Comparison of ENCODE assay signal across 13 mouse cellular contexts in genomic region chr2:44956232-44956631, GRCm38 (mm10). TPM values are rescaled to one million over a fixed set of nuclear protein-coding genes. Genes with fewer than 3 reads are reported as not detected.
DNase-seq lines count a peak whose midpoint lies in the region; ATAC-seq lines count a peak whose summit lies in the region.
"Had no signal": no experiment of that assay in that cellular context is flagged by ENCODE, and none has a peak within 500 bp of the region (broad histone marks: within the 10 kb centered on the region; RNA-seq: fewer than 3 reads in every experiment).

No protein-coding gene starts in this region.

- intact Hi-C loops in heart, postnatal 10 days (cut with DNase I): no loop called here
- intact Hi-C loops in left cerebral cortex, postnatal 36 days (cut with DNase I): no loop called here

- DNase-seq in adrenal gland, postnatal 14 days: peak; percentile 8
- no peak for DNase-seq in adrenal gland, postnatal 25 days
- no peak for DNase-seq in kidney, adult 18-20 months
- peak; percentile 47 to 48 for DNase-seq in heart, postnatal 10 days
- DNase-seq in skeletal muscle tissue, adult 2 months (ENCODE audit: low read depth, low spot score): peak; percentile 78
- no peak for DNase-seq in hindbrain, embryonic 10.5 days (ENCODE audit: low spot score)
- DNase-seq in left cerebral cortex, postnatal 36 days (ENCODE audit: low spot score in 2 of 2): no peak
- DNase-seq: B cell, adult 2 months; cerebellum, postnatal 25 days; right cerebral cortex, postnatal 4 days had no signal

- H3K4me1 ChIP-seq in kidney, embryonic 16.5 days (ENCODE audit: insufficient read depth, low read length): peaks cover 7% of the 10 kb centered on the region; the same call in 1 of the 2 replicates
- H3K4me1 ChIP-seq in hindbrain, embryonic 10.5 days (replicated peaks): peaks cover 18% of the 10 kb centered on the region
- H3K4me1 ChIP-seq: forebrain, embryonic 15.5 days had no signal

- H3K36me3 ChIP-seq in kidney, embryonic 16.5 days (ENCODE audit: insufficient read depth, low read length): no peaks in the 10 kb centered on the region
- H3K36me3 ChIP-seq in hindbrain, embryonic 10.5 days: no peaks in the 10 kb centered on the region
- H3K36me3 ChIP-seq: forebrain, embryonic 15.5 days; limb, embryonic 13.5 days had no signal

- no peak overlapping the region for H3K4me3 ChIP-seq in kidney, embryonic 16.5 days (ENCODE audit: low read length)
- no peak overlapping the region for H3K4me3 ChIP-seq in hindbrain, embryonic 10.5 days
- H3K4me3 ChIP-seq: forebrain, embryonic 15.5 days; limb, embryonic 13.5 days had no signal

- no peak overlapping the region for H3K4me2 ChIP-seq in kidney, embryonic 16.5 days (replicated peaks; ENCODE audit: low read depth, low read length)
- H3K4me2 ChIP-seq: forebrain, embryonic 15.5 days; limb, embryonic 13.5 days had no signal

- H3K9me3 ChIP-seq in kidney, embryonic 16.5 days (ENCODE audit: low read length): no peaks in the 10 kb centered on the region
- no peaks in the 10 kb centered on the region for H3K9me3 ChIP-seq in hindbrain, embryonic 10.5 days
- H3K9me3 ChIP-seq: forebrain, embryonic 15.5 days; limb, embryonic 13.5 days had no signal

- H3K9ac ChIP-seq in kidney, embryonic 16.5 days (replicated peaks; ENCODE audit: low read length): no peak overlapping the region
- H3K9ac ChIP-seq: forebrain, embryonic 15.5 days; limb, embryonic 13.5 days had no signal

- no peaks in the 10 kb centered on the region for H3K27me3 ChIP-seq in kidney, embryonic 16.5 days (ENCODE audit: insufficient read depth, low read length)
- no peaks in the 10 kb centered on the region for H3K27me3 ChIP-seq in hindbrain, embryonic 10.5 days (ENCODE audit: insufficient read depth, poor library complexity, severe bottlenecking)
- H3K27me3 ChIP-seq: forebrain, embryonic 15.5 days; limb, embryonic 13.5 days had no signal

- peak overlapping the region; percentile 31; the same call in 1 of the 2 replicates for H3K27ac ChIP-seq in kidney, embryonic 16.5 days (ENCODE audit: low read length)
- H3K27ac ChIP-seq in hindbrain, embryonic 10.5 days: no peak overlapping the region
- H3K27ac ChIP-seq: forebrain, embryonic 15.5 days; limb, embryonic 13.5 days had no signal

- 31% methylated on average over 3 of the region's 3 CpGs for WGBS in kidney, embryonic 16.5 days
- WGBS in hindbrain, embryonic 10.5 days: 62% methylated on average over 3 of the region's 3 CpGs

- ATAC-seq in kidney, embryonic 16.5 days (ENCODE audit: low FRiP score, low TSS enrichment): no peak; the same call in 1 of the 2 replicates
- ATAC-seq: forebrain, embryonic 15.5 days had no signal

RNA-seq across cellular contexts. Expression of gene Gtdc1, which starts 28.8 kb away (rescaled TPM):
- 11.2 and 12.1 TPM in 2 replicates for total RNA-seq in adrenal gland, postnatal 14 days (2021)
- total RNA-seq in adrenal gland, postnatal 25 days (2021): 11.8 and 14.4 TPM in 2 replicates
- polyA plus RNA-seq in kidney, embryonic 16.5 days (2015; fragmentation: Nextera tagmentation; extraction: Ambion mirVana): 14.0 and 14.2 TPM in 2 replicates
- total RNA-seq in heart, postnatal 10 days (2021): 10 to 100 TPM; 26.8 to 27.1 TPM
- polyA plus RNA-seq in hindbrain, embryonic 10.5 days (2016; fragmentation: Nextera tagmentation; extraction: Ambion mirVana): 10.1 and 13.0 TPM in 2 replicates
- 10 to 100 TPM; 87.1 TPM for total RNA-seq in left cerebral cortex, postnatal 36 days (2021)

Comparison
In these comparisons a context has a peak if more than half of its experiments do, and no peak if none do; other contexts are left out.
1. DNase-seq: peak in adrenal gland, postnatal 14 days (single experiment), heart, postnatal 10 days (2 of 2) and skeletal muscle tissue, adult 2 months (single experiment); none in adrenal gland, postnatal 25 days (single experiment), kidney, adult 18-20 months (single experiment), hindbrain, embryonic 10.5 days (single experiment) and left cerebral cortex, postnatal 36 days (0 of 2).